Mouse (Mus musculus) ovary, postnatal 14 days (tissue): Measurements from ENCODE around the gene Mymx.

Experiments used
- DNase-seq: peaks from one replicate; pipeline ENCODE4 v3.0.0; 2022; ENCODE audit warnings: low spot score

The Mymx gene

GRCm38 (mm10) chr17:45551249-45551796 is 50.6 kb downstream of the Mymx start:
- DNase-seq = no peak
